In the genomic region with DNA sequence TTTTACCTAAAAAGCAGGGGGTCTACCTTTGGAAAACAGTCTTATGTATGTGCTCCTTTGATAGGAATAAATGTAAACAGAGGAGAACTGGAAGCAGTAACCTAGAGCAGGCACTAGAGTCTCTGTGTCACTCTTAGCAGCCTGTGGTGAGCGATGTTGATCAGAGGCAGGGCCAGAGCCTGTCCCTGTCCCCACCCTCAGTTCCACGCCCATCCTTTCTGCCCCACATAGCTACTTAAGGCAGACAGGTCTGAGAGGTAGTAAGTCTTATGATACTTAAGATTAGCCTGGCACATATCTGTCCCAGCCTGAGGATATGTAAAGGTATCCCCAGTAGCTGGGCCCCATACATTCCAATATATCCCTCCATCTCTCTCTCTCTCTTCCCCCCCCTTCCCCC, we compare ENCODE assay signal across 16 mouse cellular contexts. TPM values are rescaled to one million over a fixed set of nuclear protein-coding genes. Genes with fewer than 3 reads are reported as not detected.
DNase-seq lines count a peak whose midpoint lies in the region; ATAC-seq and TF ChIP-seq lines count a peak whose summit lies in the region.
"Had no signal": no experiment of that assay in that cellular context is flagged by ENCODE, and none has a peak within 500 bp of the region (broad histone marks: within the 10 kb centered on the region; RNA-seq: fewer than 3 reads in every experiment).

No protein-coding gene starts in this region.

- H3K4me1 ChIP-seq in forebrain, postnatal 0 days (ENCODE audit: insufficient read depth): peaks cover 20% of the 10 kb centered on the region
- H3K4me1 ChIP-seq in forebrain, embryonic 10.5 days: peaks cover 32% of the 10 kb centered on the region
- H3K4me1 ChIP-seq in G1E (ENCODE audit: insufficient read depth, low read depth, low read length): peaks cover 32% of the 10 kb centered on the region
- H3K4me1 ChIP-seq in liver, embryonic 15.5 days (replicated peaks): peaks cover 44% of the 10 kb centered on the region
- H3K4me1 ChIP-seq in kidney, embryonic 16.5 days (ENCODE audit: insufficient read depth, low read length): peaks cover 12% of the 10 kb centered on the region

- WGBS in forebrain, postnatal 0 days: 74% methylated on average over 2 of the region's 2 CpGs
- 69% methylated on average over 2 of the region's 2 CpGs for WGBS in forebrain, embryonic 10.5 days
- 25% methylated on average over 2 of the region's 2 CpGs for WGBS in liver, embryonic 15.5 days (ENCODE audit: insufficient replicate concordance)
- 77% methylated on average over 2 of the region's 2 CpGs for WGBS in kidney, embryonic 16.5 days

- no peaks in the 10 kb centered on the region for H3K9me3 ChIP-seq in forebrain, postnatal 0 days (ENCODE audit: low read length)
- H3K9me3 ChIP-seq in forebrain, embryonic 10.5 days: no peaks in the 10 kb centered on the region
- no peaks in the 10 kb centered on the region for H3K9me3 ChIP-seq in G1E (replicated peaks)
- H3K9me3 ChIP-seq in liver, embryonic 15.5 days (replicated peaks): no peaks in the 10 kb centered on the region
- H3K9me3 ChIP-seq in kidney, embryonic 16.5 days (ENCODE audit: low read length): no peaks in the 10 kb centered on the region
- H3K9me3 ChIP-seq: embryonic facial prominence, embryonic 10.5 days had no signal

- H3K36me3 ChIP-seq in forebrain, postnatal 0 days (ENCODE audit: insufficient read depth): no peaks in the 10 kb centered on the region
- H3K36me3 ChIP-seq in forebrain, embryonic 10.5 days (replicated peaks): no peaks in the 10 kb centered on the region
- peaks cover 21% of the 10 kb centered on the region for H3K36me3 ChIP-seq in G1E (replicated peaks)
- H3K36me3 ChIP-seq in liver, embryonic 15.5 days (replicated peaks): no peaks in the 10 kb centered on the region
- H3K36me3 ChIP-seq in kidney, embryonic 16.5 days (ENCODE audit: insufficient read depth, low read length): no peaks in the 10 kb centered on the region
- H3K36me3 ChIP-seq: embryonic facial prominence, embryonic 10.5 days had no signal

- no peak overlapping the region for H3K27ac ChIP-seq in forebrain, postnatal 0 days (ENCODE audit: low read depth, low read length)
- no peak overlapping the region for H3K27ac ChIP-seq in forebrain, embryonic 10.5 days
- peak overlapping the region; percentile 98 for H3K27ac ChIP-seq in layer of hippocampus, adult 2 months
- H3K27ac ChIP-seq in liver, embryonic 15.5 days (replicated peaks): no peak overlapping the region
- H3K27ac ChIP-seq in kidney, embryonic 16.5 days (ENCODE audit: low read length): no peak overlapping the region
- H3K27ac ChIP-seq: embryonic facial prominence, embryonic 10.5 days; macrophage had no signal

- DNase-seq in forebrain, postnatal 0 days: no peak
- no peak for DNase-seq in forebrain, embryonic 10.5 days (ENCODE audit: extremely low spot score, low spot score)
- DNase-seq in layer of hippocampus, adult 2 months (ENCODE audit: low spot score in 2 of 2): no peak
- DNase-seq in layer of hippocampus, adult 9-11 months: no peak
- no peak for DNase-seq in G1E (ENCODE audit: low spot score)
- DNase-seq in ovary, postnatal 14 days (ENCODE audit: low spot score): no peak
- DNase-seq: cerebellum, adult 11 months; cerebellum, postnatal 36 days; kidney, postnatal 14 days; lung, adult 2 months had no signal

- no peak for TF ChIP-seq CTCF in forebrain, postnatal 0 days (IDR thresholded peaks at IDR 0.05; ENCODE audit: low read depth)
- TF ChIP-seq CTCF in layer of hippocampus, adult 2 months (conservative IDR thresholded peaks at IDR 0.05): no peak
- no peak for TF ChIP-seq CTCF in G1E (IDR thresholded peaks at IDR 0.05; ENCODE audit: low read depth, low read length)

- no peak overlapping the region for H3K4me3 ChIP-seq in forebrain, postnatal 0 days (ENCODE audit: low read depth, low read length)
- H3K4me3 ChIP-seq in forebrain, embryonic 10.5 days: no peak overlapping the region
- H3K4me3 ChIP-seq in layer of hippocampus, adult 2 months: no peak overlapping the region; the same call in 1 of the 2 replicates
- no peak overlapping the region for H3K4me3 ChIP-seq in G1E (ENCODE audit: low read depth, low read length)
- H3K4me3 ChIP-seq in liver, embryonic 15.5 days (replicated peaks): no peak overlapping the region
- H3K4me3 ChIP-seq in kidney, embryonic 16.5 days (ENCODE audit: low read length): no peak overlapping the region
- H3K4me3 ChIP-seq: embryonic facial prominence, embryonic 10.5 days; myocyte had no signal

- no peak for ATAC-seq in forebrain, postnatal 0 days
- ATAC-seq in G1E (ENCODE audit: extremely low read depth, insufficient number of reproducible peaks, low FRiP score, poor library complexity, severe bottlenecking): peak; percentile 41; the same call in 1 of the 2 replicates
- no peak for ATAC-seq in liver, embryonic 15.5 days (ENCODE audit: insufficient read depth)
- ATAC-seq in kidney, embryonic 16.5 days (ENCODE audit: low FRiP score, low TSS enrichment): no peak
- ATAC-seq: intestine, postnatal 0 days had no signal

- H3K9ac ChIP-seq in forebrain, postnatal 0 days: no peak overlapping the region
- H3K9ac ChIP-seq in liver, embryonic 15.5 days: no peak overlapping the region
- no peak overlapping the region for H3K9ac ChIP-seq in kidney, embryonic 16.5 days (replicated peaks; ENCODE audit: low read length)

- peak overlapping the region; percentile 16; the same call in 1 of the 2 replicates for H3K4me2 ChIP-seq in forebrain, postnatal 0 days (ENCODE audit: low read depth)
- H3K4me2 ChIP-seq in liver, embryonic 15.5 days: peak overlapping the region; percentile 0; the same call in 1 of the 2 replicates
- H3K4me2 ChIP-seq in kidney, embryonic 16.5 days (replicated peaks; ENCODE audit: low read depth, low read length): no peak overlapping the region

- no peaks in the 10 kb centered on the region for H3K27me3 ChIP-seq in forebrain, postnatal 0 days (ENCODE audit: insufficient read depth, low read length)
- peaks cover 5% of the 10 kb centered on the region; the same call in 1 of the 2 replicates for H3K27me3 ChIP-seq in forebrain, embryonic 10.5 days (ENCODE audit: poor library complexity, severe bottlenecking)
- no peaks in the 10 kb centered on the region for H3K27me3 ChIP-seq in G1E (ENCODE audit: insufficient read depth, low read length)
- H3K27me3 ChIP-seq in liver, embryonic 15.5 days: no peaks in the 10 kb centered on the region
- H3K27me3 ChIP-seq in kidney, embryonic 16.5 days (ENCODE audit: insufficient read depth, low read length): no peaks in the 10 kb centered on the region

RNA-seq across cellular contexts. Expression of a gene that starts 2.9 kb away (rescaled TPM):
- total RNA-seq in forebrain, postnatal 0 days (2014; rRNA removed): 32.9 and 35.6 TPM in 2 replicates
- polyA plus RNA-seq in forebrain, postnatal 0 days (2015; fragmentation: Nextera tagmentation; extraction: Ambion mirVana): 19.2 and 33.7 TPM in 2 replicates
- 11.4 and 12.2 TPM in 2 replicates for polyA plus RNA-seq in forebrain, embryonic 10.5 days (2016; fragmentation: Nextera tagmentation; extraction: Ambion mirVana)
- 10 to 100 TPM; 88.6 to 91.0 TPM for total RNA-seq in layer of hippocampus, adult 2 months (2021)
- total RNA-seq in G1E (2014; fragmentation: Nextera tagmentation) (13.2 and 16.0 TPM in 2 replicates), G1E (2017) (12.1 and 12.5 TPM in 2 replicates)
- polyA plus RNA-seq in G1E (2012): 2.8 and 4.3 TPM in 2 replicates
- 5.8 and 6.2 TPM in 2 replicates for polyA plus RNA-seq in liver, embryonic 15.5 days (2015; fragmentation: Nextera tagmentation; extraction: Ambion mirVana)
- polyA plus RNA-seq in kidney, embryonic 16.5 days (2015; fragmentation: Nextera tagmentation; extraction: Ambion mirVana): 9.0 and 10.2 TPM in 2 replicates
